Mouse (Mus musculus): ENCODE measurements around the gene Tmem202.

Tmem202 gene

GRCm38 (mm10) chr9:59539441-59540137 is at the start of gene Tmem202, which contains the start of gene Hexa:
Tmem202 (minus strand) TSS chr9:59539847.
Hexa (plus strand) TSS chr9:59539540.
- peak; percentile 81 for DNase-seq (ENCODE audit: low read depth, low spot score)

GRCm38 (mm10) chr9:59588710-59589671 is 49.3 kb upstream of the Tmem202 start:
- peak; percentile 21 for DNase-seq (ENCODE audit: low read depth, low spot score)

- DNase-seq (ENCODE audit: low read depth, low spot score), result no peak
These were observed 48.6 kb upstream of the Tmem202 start for GRCm38 (mm10) chr9:59588252-59588651.

- DNase-seq (ENCODE audit: low read depth, low spot score), result peak; percentile 54
These were observed 45.2 kb upstream of the Tmem202 start for GRCm38 (mm10) chr9:59584871-59585308.

- DNase-seq (ENCODE audit: low read depth, low spot score), result no peak
These were observed 38.8 kb upstream of the Tmem202 start for GRCm38 (mm10) chr9:59578505-59578867.

- peak; percentile 76 for DNase-seq (ENCODE audit: low read depth, low spot score)
These were observed 38.3 kb upstream of the Tmem202 start, which contains the start of gene Celf6 for GRCm38 (mm10) chr9:59577844-59578504. Celf6 (plus strand) TSS chr9:59577917.

GRCm38 (mm10) chr9:59577401-59577800 is 37.8 kb upstream of the Tmem202 start:
- no peak for DNase-seq (ENCODE audit: low read depth, low spot score)

GRCm38 (mm10) chr9:59571852-59572251 is 32.2 kb upstream of the Tmem202 start:
- DNase-seq (ENCODE audit: low read depth, low spot score), result no peak

- DNase-seq (ENCODE audit: low read depth, low spot score), result peak; percentile 52
These were observed 27.5 kb upstream of the Tmem202 start for GRCm38 (mm10) chr9:59567111-59567510.

- peak; percentile 76 for DNase-seq (ENCODE audit: low read depth, low spot score)
These were observed 26.0 kb upstream of the Tmem202 start for GRCm38 (mm10) chr9:59565600-59565999.

GRCm38 (mm10) chr9:59553719-59554118 is 14.1 kb upstream of the Tmem202 start:
- no peak for DNase-seq (ENCODE audit: low read depth, low spot score)

GRCm38 (mm10) chr9:59552610-59553009 is 13.0 kb upstream of the Tmem202 start:
- DNase-seq (ENCODE audit: low read depth, low spot score), result no peak

GRCm38 (mm10) chr9:59551620-59552031 is 12.0 kb upstream of the Tmem202 start:
- DNase-seq (ENCODE audit: low read depth, low spot score), result no peak

- DNase-seq (ENCODE audit: low read depth, low spot score), result no peak
These were observed 11.4 kb upstream of the Tmem202 start for GRCm38 (mm10) chr9:59551017-59551416.

- DNase-seq (ENCODE audit: low read depth, low spot score), result no peak
These were observed 10.4 kb upstream of the Tmem202 start for GRCm38 (mm10) chr9:59550077-59550476.

GRCm38 (mm10) chr9:59548961-59549487 is 9.4 kb upstream of the Tmem202 start:
- no peak for DNase-seq (ENCODE audit: low read depth, low spot score)

- no peak for DNase-seq (ENCODE audit: low read depth, low spot score)
These were observed 8.2 kb upstream of the Tmem202 start for GRCm38 (mm10) chr9:59547869-59548268.

- DNase-seq (ENCODE audit: low read depth, low spot score), result no peak
These were observed 5.1 kb upstream of the Tmem202 start for GRCm38 (mm10) chr9:59544739-59545138.

- no peak for DNase-seq (ENCODE audit: low read depth, low spot score)
These were observed 3.2 kb upstream of the Tmem202 start for GRCm38 (mm10) chr9:59542766-59543324.

- DNase-seq (ENCODE audit: low read depth, low spot score), result no peak
These were observed 2.0 kb upstream of the Tmem202 start for GRCm38 (mm10) chr9:59541617-59542016.

- DNase-seq (ENCODE audit: low read depth, low spot score), result no peak
These were observed 2.0 kb downstream of the Tmem202 start for GRCm38 (mm10) chr9:59537651-59538050.
